Mouse (Mus musculus) ES-E14 (cell line): Measurements from ENCODE around the gene Zc3h15.
"Not testable (repeated sequence)": the region's sequence is repeated elsewhere in the genome, so short reads cannot be mapped to it uniquely, and the experiment has no call there.

Source experiments
- ZC3H11A ChIP-seq: IDR thresholded peaks from 2 replicates; pipeline ENCODE4 v1.6.1; 2012; ENCODE audit warnings: low read depth, mild to moderate bottlenecking, inconsistent platforms, low read length, borderline replicate concordance
- ZNF384 ChIP-seq: IDR thresholded peaks from 2 replicates; pipeline ENCODE4 v1.6.1; 2012; ENCODE audit warnings: low read depth, low read length, inconsistent platforms

DNA sequence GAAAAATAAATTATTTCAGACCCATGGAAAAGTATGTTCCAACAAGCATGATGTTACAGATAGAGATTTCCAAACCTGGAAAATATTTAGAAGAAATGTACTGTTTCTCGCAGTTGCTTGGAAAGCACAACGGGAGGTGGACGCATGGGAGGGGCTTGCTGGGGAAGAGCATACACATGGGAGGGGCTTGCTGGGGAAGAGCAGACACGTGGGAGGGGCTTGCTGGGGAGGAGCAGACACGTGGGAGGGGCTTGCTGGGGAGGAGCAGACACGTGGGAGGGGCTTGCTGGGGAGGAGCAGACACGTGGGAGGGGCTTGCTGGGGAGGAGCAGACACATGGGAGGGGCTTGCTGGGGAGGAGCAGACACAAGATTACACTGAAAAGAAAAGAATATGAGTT lies 69.0 kb downstream of the Zc3h15 start:
- TF ChIP-seq ZC3H11A, ZNF384: not testable (repeated sequence)
